Mouse (Mus musculus) liver, adult 2 months (tissue): ENCODE data around the gene Jmjd6. TPM values are rescaled to one million over a fixed set of nuclear protein-coding genes. Genes with fewer than 3 reads are reported as not detected.
A peak's percentile ranks its signal among the peaks of the same experiment; 100 is the strongest.

Experiments
- DNase-seq: peaks from one replicate; pipeline ENCODE4 v3.0.0-alpha.2; 2011; ENCODE audit warnings: low read depth, low spot score; ENCODE audit errors: extremely low read depth
- H3K27ac ChIP-seq: fragments of 200-500 bp; replicated peaks from 2 replicates; pipeline ENCODE4 v1.5.1; 2012; ENCODE audit warnings: low read depth, mild to moderate bottlenecking, control low read depth, inconsistent platforms, low read length; ENCODE audit not compliant: insufficient read depth
- H3K27me3 ChIP-seq: fragments of 200-500 bp; 2 replicates; pipeline ENCODE4 v1.6.1; 2012; ENCODE audit warnings: mild to moderate bottlenecking, moderate library complexity, low read length, inconsistent platforms; ENCODE audit not compliant: control insufficient read depth, insufficient read depth
- H3K36me3 ChIP-seq: fragments of 200-500 bp; 2 replicates; pipeline ENCODE4 v1.6.1; 2012; ENCODE audit warnings: low read length, inconsistent platforms; ENCODE audit not compliant: control insufficient read depth, insufficient read depth
- H3K4me1 ChIP-seq: fragments of 200-500 bp; 2 replicates; pipeline ENCODE4 v1.6.1; 2011; ENCODE audit warnings: low read length; ENCODE audit not compliant: control insufficient read depth, insufficient read depth
- H3K4me3 ChIP-seq: fragments of 200-500 bp; 2 replicates; pipeline ENCODE4 v1.5.1; 2011; ENCODE audit warnings: low read depth, mild to moderate bottlenecking, control low read depth, low read length, moderate library complexity; ENCODE audit not compliant: insufficient read depth
- H3K79me2 ChIP-seq: fragments of 200-500 bp; 2 replicates; pipeline ENCODE4 v1.6.1; 2012; ENCODE audit warnings: inconsistent platforms, mild to moderate bottlenecking, low read length, moderate library complexity; ENCODE audit not compliant: control insufficient read depth, insufficient read depth
- H3K9ac ChIP-seq: fragments of 200-500 bp; 2 replicates; pipeline ENCODE4 v1.6.1; 2012; ENCODE audit warnings: low read depth, mild to moderate bottlenecking, control low read depth, inconsistent platforms, low read length
- CTCF ChIP-seq: fragments of 200-500 bp; IDR thresholded peaks from 2 replicates; pipeline ENCODE4 v1.5.1; 2011; ENCODE audit warnings: low read depth, low read length, control low read depth
- POLR2A ChIP-seq: fragments of 200-500 bp; IDR thresholded peaks from 2 replicates; pipeline ENCODE4 v1.6.1; 2011; ENCODE audit warnings: low read length, control low read depth; ENCODE audit not compliant: insufficient read depth; ENCODE audit errors: extremely low read depth
- WGBS: fragments of 180-500 bp; shearing (Covaris S2); methylation state at CpG from one replicate; pipeline ENCODE4 v1.1.7; 2018; 5-methylcytosine and 5-hydroxymethylcytosine counted together
- polyA plus RNA-seq: library from polyadenylated mRNA; depleted of rRNA; stranded (reverse); fragments of >200 nt; gene quantifications from 2 replicates; pipeline ENCODE4 v1.2.3, GENCODE M21; 2012
- total RNA-seq: library from RNA; depleted of rRNA; stranded (reverse); fragments of >200 nt; gene quantifications from 2 replicates; pipeline ENCODE4 v1.2.3, GENCODE M21; 2014

The Jmjd6 gene
- total and polyA plus RNA-seq, 2 experiments, result 12.3 to 18.2 TPM

GRCm38 (mm10) chr11:116836283-116836682, 7.0 kb downstream of the Jmjd6 start:
- Histone ChIP-seq H3K27ac (no peak overlapping the region), H3K36me3 (peaks cover 36% of the 10 kb centered on the region), H3K4me3 (no peak overlapping the region)

GRCm38 (mm10) chr11:116834954-116835353, 8.3 kb downstream of the Jmjd6 start:
- WGBS, result 95% methylated on average over 1 of the region's 1 CpGs
- no peaks in the 10 kb centered on the region for H3K4me1 ChIP-seq
- TF ChIP-seq CTCF, result no peak
- TF ChIP-seq POLR2A, result no peak
- H3K79me2 ChIP-seq, result no peaks in the 10 kb centered on the region
- DNase-seq, result no peak
- no peak overlapping the region for H3K4me3 ChIP-seq
- peaks cover 28% of the 10 kb centered on the region for H3K36me3 ChIP-seq
- H3K27ac ChIP-seq, result no peak overlapping the region
- no peaks in the 10 kb centered on the region for H3K27me3 ChIP-seq
- H3K9ac ChIP-seq, result no peak overlapping the region

More at GRCm38 (mm10) chr11:116836283-116836682, 7.0 kb downstream of the Jmjd6 start:
- Histone ChIP-seq H3K79me2 (peaks cover 3% of the 10 kb centered on the region; the same call in 1 of the 2 replicates), H3K9ac (no peak overlapping the region), H3K4me1 (peaks cover 8% of the 10 kb centered on the region; the same call in 1 of the 2 replicates), H3K27me3 (no peaks in the 10 kb centered on the region)
- TF ChIP-seq CTCF (no peak), POLR2A (no peak)
- DNase-seq, result no peak
- 91% methylated on average over 4 of the region's 4 CpGs for WGBS

- no peak overlapping the region for H3K27ac ChIP-seq
- no peaks in the 10 kb centered on the region; the same call in 1 of the 2 replicates for H3K4me1 ChIP-seq
- no peak for DNase-seq
- peaks cover 13% of the 10 kb centered on the region for H3K36me3 ChIP-seq
- no peak overlapping the region for H3K9ac ChIP-seq
- no peak overlapping the region for H3K4me3 ChIP-seq
- 92% methylated on average over 3 of the region's 4 CpGs for WGBS
- H3K27me3 ChIP-seq, result no peaks in the 10 kb centered on the region
- H3K79me2 ChIP-seq, result no peaks in the 10 kb centered on the region
- TF ChIP-seq POLR2A, result no peak
- no peak for TF ChIP-seq CTCF
These were observed 11.0 kb downstream of the Jmjd6 start for GRCm38 (mm10) chr11:116832172-116832685.

GRCm38 (mm10) chr11:116827534-116828165, 15.6 kb downstream of the Jmjd6 start, which contains the start of gene Mxra7:
Gene Mxra7, minus strand, starts transcription at chr11:116828046.
- no peak for DNase-seq
- no peaks in the 10 kb centered on the region for H3K27me3 ChIP-seq
- peak within 1 kb of the TSS; percentile 61 for H3K9ac ChIP-seq
- TF ChIP-seq POLR2A, result no peak
- no peak for TF ChIP-seq CTCF
- WGBS, result 7% methylated on average over 71 of the region's 71 CpGs
- no peaks in the 10 kb centered on the region; the same call in 1 of the 2 replicates for H3K4me1 ChIP-seq
- H3K27ac ChIP-seq, result peak within 1 kb of the TSS; percentile 12; the same call in 1 of the 2 replicates
- H3K4me3 ChIP-seq, result peak within 1 kb of the TSS; percentile 57
- H3K36me3 ChIP-seq, result no peaks in the 10 kb centered on the region
- no peaks in the 10 kb centered on the region for H3K79me2 ChIP-seq

- WGBS, result 65% methylated on average over 17 of the region's 17 CpGs
- Histone ChIP-seq H3K27ac (no peak overlapping the region), H3K4me3 (peak overlapping the region; percentile 57; the same call in 1 of the 2 replicates), H3K79me2 (no peaks in the 10 kb centered on the region), H3K27me3 (no peaks in the 10 kb centered on the region), H3K4me1 (no peaks in the 10 kb centered on the region; the same call in 1 of the 2 replicates), H3K36me3 (no peaks in the 10 kb centered on the region), H3K9ac (0 out of 2 replicates have a peak overlapping the region, but pooled peaks have one; percentile 61)
- DNase-seq, result no peak
- TF ChIP-seq POLR2A (no peak), CTCF (no peak)
These were observed 16.4 kb downstream of the Jmjd6 start for GRCm38 (mm10) chr11:116826550-116827504.
